8 mouse cellular contexts compared by ENCODE assay signal in the genomic region with DNA sequence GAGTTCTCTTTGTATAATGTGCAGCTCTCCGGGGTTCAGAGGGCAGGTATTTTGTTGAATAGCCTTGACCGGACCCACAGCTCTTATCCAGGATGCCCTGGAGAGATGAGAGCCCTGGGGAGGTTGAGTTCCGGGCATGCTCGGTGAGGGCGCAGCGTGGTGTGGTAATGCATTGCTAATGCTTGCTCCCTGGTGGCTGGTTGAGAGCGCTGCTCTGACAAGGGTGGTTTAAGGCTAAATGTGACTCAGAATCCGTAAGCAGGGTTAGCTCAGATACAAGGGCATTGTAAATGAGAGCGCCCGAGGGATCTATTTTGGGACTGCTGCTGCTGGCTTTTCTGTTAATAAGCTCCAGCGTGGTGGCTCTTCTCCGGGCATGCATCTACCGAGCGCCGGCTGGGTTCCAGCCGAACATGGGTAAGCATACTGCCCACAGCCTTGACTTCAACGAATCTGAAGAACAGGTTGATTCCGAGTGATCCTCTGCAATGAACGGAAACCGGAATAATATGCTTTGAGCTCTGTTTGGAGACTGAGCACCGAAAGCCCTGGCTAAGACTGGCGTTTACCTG. TPM values are rescaled to one million over a fixed set of nuclear protein-coding genes. Genes with fewer than 3 reads are reported as not detected.
DNase-seq lines count a peak whose midpoint lies in the region; ATAC-seq and TF ChIP-seq lines count a peak whose summit lies in the region.

No protein-coding gene starts in this region.

- no peaks in the 10 kb centered on the region; the same call in 1 of the 2 replicates for H3K9me3 ChIP-seq in intestine, postnatal 0 days (ENCODE audit: control insufficient read depth)
- peaks cover 13% of the 10 kb centered on the region; the same call in 1 of the 2 replicates for H3K9me3 ChIP-seq in limb, embryonic 13.5 days

- 40% methylated on average over 22 of the region's 22 CpGs for WGBS in intestine, postnatal 0 days
- 36% methylated on average over 22 of the region's 22 CpGs for WGBS in limb, embryonic 13.5 days

- no peak for ATAC-seq in intestine, postnatal 0 days
- no peak; the same call in 1 of the 2 replicates for ATAC-seq in limb, embryonic 13.5 days (ENCODE audit: low FRiP score, low read depth)

- no peaks in the 10 kb centered on the region for H3K4me1 ChIP-seq in intestine, postnatal 0 days (replicated peaks; ENCODE audit: control insufficient read depth, insufficient read depth, low read length)
- peaks cover 11% of the 10 kb centered on the region for H3K4me1 ChIP-seq in limb, embryonic 13.5 days

- no peak overlapping the region for H3K4me3 ChIP-seq in intestine, postnatal 0 days (ENCODE audit: low read depth, low read length)
- no peak overlapping the region for H3K4me3 ChIP-seq in limb, embryonic 13.5 days

- H3K27me3 ChIP-seq in intestine, postnatal 0 days (replicated peaks; ENCODE audit: control insufficient read depth, insufficient read depth, low read length): no peaks in the 10 kb centered on the region
- no peaks in the 10 kb centered on the region for H3K27me3 ChIP-seq in limb, embryonic 13.5 days

- no peaks in the 10 kb centered on the region for H3K36me3 ChIP-seq in intestine, postnatal 0 days (ENCODE audit: control insufficient read depth, insufficient read depth)
- H3K36me3 ChIP-seq in limb, embryonic 13.5 days: no peaks in the 10 kb centered on the region

- DNase-seq in cerebellum, adult 11 months: peak; percentile 13
- DNase-seq in cerebellum, postnatal 4 days (ENCODE audit: low spot score in 2 of 2): no peak
- peak; percentile 14 for DNase-seq in cerebellum, adult 9-11 months
- DNase-seq in frontal cortex, postnatal 10 days (ENCODE audit: low spot score in 2 of 2): peak; percentile 32 to 51
- DNase-seq in skeletal muscle tissue, adult 2 months (ENCODE audit: low read depth, low spot score): peak; percentile 42
- no peak for DNase-seq in c-Kit-positive CD71-positive TER-119-positive erythroid progenitor cells, embryonic 14.5 days (ENCODE audit: low spot score)

- no peak overlapping the region for H3K27ac ChIP-seq in intestine, postnatal 0 days (ENCODE audit: low read depth, low read length)
- no peak overlapping the region for H3K27ac ChIP-seq in limb, embryonic 13.5 days

- peak; percentile 54 for TF ChIP-seq CTCF in intestine, postnatal 0 days (IDR thresholded peaks at IDR 0.05; ENCODE audit: low read depth)

- H3K4me2 ChIP-seq in intestine, postnatal 0 days (replicated peaks; ENCODE audit: low read depth): no peak overlapping the region
- H3K4me2 ChIP-seq in limb, embryonic 13.5 days (replicated peaks): peak overlapping the region; percentile 47

- H3K9ac ChIP-seq in intestine, postnatal 0 days (ENCODE audit: low read depth, low read length): no peak overlapping the region
- H3K9ac ChIP-seq in limb, embryonic 13.5 days: no peak overlapping the region

RNA-seq across cellular contexts. Expression of a gene that starts 14.8 kb away (rescaled TPM):
- 4.6 and 4.9 TPM in 2 replicates for polyA plus RNA-seq in intestine, postnatal 0 days (2015; fragmentation: Nextera tagmentation; extraction: Ambion mirVana)
- 12.6 and 13.1 TPM in 2 replicates for polyA plus RNA-seq in limb, embryonic 13.5 days (2015; fragmentation: Nextera tagmentation; extraction: Ambion mirVana)

Comparison
In these comparisons a context has a peak if more than half of its experiments do, and no peak if none do; other contexts are left out.
1. DNase-seq: peak in cerebellum, adult 11 months (single experiment), cerebellum, adult 9-11 months (single experiment), frontal cortex, postnatal 10 days (2 of 2) and skeletal muscle tissue, adult 2 months (single experiment); none in cerebellum, postnatal 4 days (0 of 2) and c-Kit-positive CD71-positive TER-119-positive erythroid progenitor cells, embryonic 14.5 days (single experiment).